Mouse (Mus musculus) macrophage (primary cell): ENCODE results near the gene Ric8a. TPM values are rescaled to one million over a fixed set of nuclear protein-coding genes. Genes with fewer than 3 reads are reported as not detected.

Experiments
- H3K27ac ChIP-seq: fragments of 350-480 bp; formaldehyde crosslinking; 2 replicates; pipeline ENCODE4 v1.9.0; 2021
- H3K36me3 ChIP-seq: fragments of 350-480 bp; formaldehyde crosslinking; 2 replicates; pipeline ENCODE4 v1.9.0; 2021; ENCODE audit errors: inconsistent target
- H3K4me3 ChIP-seq: fragments of 350-480 bp; formaldehyde crosslinking; 2 replicates; pipeline ENCODE4 v1.9.0; 2021; ENCODE audit errors: inconsistent target
- H3K79me2 ChIP-seq: fragments of 350-480 bp; formaldehyde crosslinking; 2 replicates; pipeline ENCODE4 v1.9.0; 2021; ENCODE audit errors: inconsistent target
- WGBS: methylation state at CpG from one replicate; pipeline ENCODE4 v1.1.7; 2026; ENCODE audit warnings: inconsistent platforms; ENCODE audit not compliant: missing documents; 5-methylcytosine and 5-hydroxymethylcytosine counted together
- polyA plus RNA-seq: library from polyadenylated mRNA; stranded (reverse); fragments of 250-400 nt; gene quantifications from 3 replicates; pipeline ENCODE4 v1.2.4, GENCODE M21; 2018; ENCODE audit warnings: inconsistent platforms
- total RNA-seq, 78 experiments: library from RNA; depleted of rRNA; stranded (reverse); fragments of 250-400 nt; gene quantifications; 1 replicate in 9 of 78; 2 replicates in 24 of 78; 3 replicates in 43 of 78; 4 replicates in 2 of 78; pipeline ENCODE4 v1.2.4; 2018; ENCODE audit warnings: inconsistent platforms in 56 of 78

The Ric8a gene
- total RNA-seq (2018; cell fraction: chromatin; rRNA removed): 100 to 1,000 TPM in 17 of 26 experiments, 10 to 100 TPM in 9; 39.0 to 216 (median 118) TPM
- 10 to 100 TPM; 31.5 to 61.1 (median 40.2) TPM for total RNA-seq (2018; cell fraction: cytosol; rRNA removed)
- total RNA-seq (2018; cell fraction: nucleus; rRNA removed): 100 to 1,000 TPM in 7 of 26 experiments, 10 to 100 TPM in 19; 43.7 to 186 (median 83.1) TPM
- 18.7 to 48.4 TPM (median 41.3 TPM) in 3 replicates for polyA plus RNA-seq

GRCm38 (mm10) chr7:140856785-140857549 is at the start of gene Ric8a:
Ric8a (plus strand) TSS chr7:140856957.
- peak within 1 kb of the TSS; percentile 90 for H3K4me3 ChIP-seq
- peaks cover 73% of the 10 kb centered on the region for H3K79me2 ChIP-seq
- peaks cover 48% of the 10 kb centered on the region for H3K36me3 ChIP-seq
- WGBS: 1% methylated on average over 49 of the region's 50 CpGs
- H3K27ac ChIP-seq: peak within 1 kb of the TSS; percentile 91

GRCm38 (mm10) chr7:140810496-140810895 is 46.3 kb upstream of the Ric8a start:
- no peak overlapping the region for H3K27ac ChIP-seq
- H3K79me2 ChIP-seq: no peaks in the 10 kb centered on the region
- H3K4me3 ChIP-seq: no peak overlapping the region
- WGBS: 98% methylated on average over 6 of the region's 6 CpGs
- H3K36me3 ChIP-seq: no peaks in the 10 kb centered on the region

GRCm38 (mm10) chr7:140811714-140812113 is 45.0 kb upstream of the Ric8a start:
- Histone ChIP-seq H3K36me3 (no peaks in the 10 kb centered on the region), H3K79me2 (no peaks in the 10 kb centered on the region)
- 90% methylated on average over 13 of the region's 13 CpGs for WGBS

GRCm38 (mm10) chr7:140812850-140813249 is 43.9 kb upstream of the Ric8a start:
- Histone ChIP-seq H3K27ac (no peak overlapping the region), H3K79me2 (no peaks in the 10 kb centered on the region), H3K36me3 (no peaks in the 10 kb centered on the region), H3K4me3 (no peak overlapping the region)
- 90% methylated on average over 12 of the region's 12 CpGs for WGBS

More at GRCm38 (mm10) chr7:140811714-140812113, 45.0 kb upstream of the Ric8a start:
- Histone ChIP-seq H3K4me3 (no peak overlapping the region), H3K27ac (no peak overlapping the region)

GRCm38 (mm10) chr7:140820173-140820572 is 36.6 kb upstream of the Ric8a start:
- no peak overlapping the region for H3K4me3 ChIP-seq
- no peaks in the 10 kb centered on the region for H3K36me3 ChIP-seq
- 83% methylated on average over 4 of the region's 4 CpGs for WGBS

GRCm38 (mm10) chr7:140821305-140821652 is 35.5 kb upstream of the Ric8a start:
- whole genome bisulfite sequencing: 88% methylated on average over 5 of the region's 5 CpGs
- H3K27ac ChIP-seq: no peak overlapping the region
- no peaks in the 10 kb centered on the region for H3K36me3 ChIP-seq
- H3K4me3 ChIP-seq: peak overlapping the region; percentile 44
- H3K79me2 ChIP-seq: no peaks in the 10 kb centered on the region

More at GRCm38 (mm10) chr7:140820173-140820572, 36.6 kb upstream of the Ric8a start:
- no peak overlapping the region for H3K27ac ChIP-seq
- H3K79me2 ChIP-seq: no peaks in the 10 kb centered on the region

- peak within 1 kb of the TSS; percentile 44 for H3K4me3 ChIP-seq
- H3K27ac ChIP-seq: no peak within 1 kb of the TSS
- H3K79me2 ChIP-seq: no peaks in the 10 kb centered on the region
- WGBS: 10% methylated on average over 21 of the region's 21 CpGs
- no peaks in the 10 kb centered on the region for H3K36me3 ChIP-seq
Measured at GRCm38 (mm10) chr7:140821653-140822329, 35.0 kb upstream of the Ric8a start, which contains the start of gene Zfp941. Zfp941 (minus strand) TSS chr7:140822178.

GRCm38 (mm10) chr7:140822731-140823130 is 34.0 kb upstream of the Ric8a start:
- no peaks in the 10 kb centered on the region for H3K79me2 ChIP-seq
- no peak overlapping the region for H3K27ac ChIP-seq
- WGBS: 88% methylated on average over 4 of the region's 4 CpGs
- no peak overlapping the region for H3K4me3 ChIP-seq
- H3K36me3 ChIP-seq: no peaks in the 10 kb centered on the region

- no peak overlapping the region for H3K27ac ChIP-seq
- H3K79me2 ChIP-seq: no peaks in the 10 kb centered on the region
- H3K36me3 ChIP-seq: no peaks in the 10 kb centered on the region
- H3K4me3 ChIP-seq: no peak overlapping the region
- 6% methylated on average over 8 of the region's 8 CpGs for WGBS
Measured at GRCm38 (mm10) chr7:140828171-140828881, 28.4 kb upstream of the Ric8a start.

- Histone ChIP-seq H3K27ac (peak overlapping the region; percentile 82), H3K79me2 (no peaks in the 10 kb centered on the region), H3K36me3 (no peaks in the 10 kb centered on the region), H3K4me3 (no peak overlapping the region)
- 24% methylated on average over 6 of the region's 6 CpGs for WGBS
Measured at GRCm38 (mm10) chr7:140831447-140831846, 25.3 kb upstream of the Ric8a start.

GRCm38 (mm10) chr7:140833341-140833740 is 23.4 kb upstream of the Ric8a start:
- Histone ChIP-seq H3K79me2 (no peaks in the 10 kb centered on the region), H3K36me3 (no peaks in the 10 kb centered on the region), H3K27ac (no peak overlapping the region), H3K4me3 (no peak overlapping the region)
- WGBS: 98% methylated on average over 4 of the region's 4 CpGs

- WGBS: 89% methylated on average over 20 of the region's 20 CpGs
- no peak within 1 kb of the TSS for H3K4me3 ChIP-seq
Measured at GRCm38 (mm10) chr7:140834968-140835757, 21.6 kb upstream of the Ric8a start, which contains the start of gene Urah. Urah (plus strand) TSS chr7:140835018.

GRCm38 (mm10) chr7:140835758-140836087 is 21.0 kb upstream of the Ric8a start:
- Histone ChIP-seq H3K27ac (no peak overlapping the region), H3K4me3 (no peak overlapping the region)

More at GRCm38 (mm10) chr7:140834968-140835757, 21.6 kb upstream of the Ric8a start, which contains the start of gene Urah:
- H3K27ac ChIP-seq: no peak within 1 kb of the TSS
- no peaks in the 10 kb centered on the region for H3K36me3 ChIP-seq
- H3K79me2 ChIP-seq: no peaks in the 10 kb centered on the region

More at GRCm38 (mm10) chr7:140835758-140836087, 21.0 kb upstream of the Ric8a start:
- 97% methylated on average over 2 of the region's 2 CpGs for WGBS
- no peaks in the 10 kb centered on the region for H3K79me2 ChIP-seq
- no peaks in the 10 kb centered on the region for H3K36me3 ChIP-seq
